Mouse (Mus musculus) bone marrow, adult 2 months (tissue): ENCODE measurements around the gene Nme4.

ENCODE experiments used
- CTCF ChIP-seq: fragments of 200-500 bp; IDR thresholded peaks from 2 replicates; pipeline ENCODE4 v1.5.1; 2011; ENCODE audit warnings: low read length, control low read depth; ENCODE audit not compliant: control insufficient read depth, insufficient read depth
- POLR2A ChIP-seq: fragments of 200-500 bp; IDR thresholded peaks from 2 replicates; pipeline ENCODE4 v1.6.1; 2011; ENCODE audit warnings: low read depth, mild to moderate bottlenecking, control low read depth, low read length, borderline replicate concordance; ENCODE audit not compliant: control insufficient read depth

- peak; percentile 95 for TF ChIP-seq CTCF
- no peak for TF ChIP-seq POLR2A
Measured at GRCm38 (mm10) chr17:26119766-26120710, 24.6 kb upstream of the Nme4 start.
